13 mouse cellular contexts compared by ENCODE assay signal in genomic region chr10:67066421-67066820, GRCm38 (mm10). TPM values are rescaled to one million over a fixed set of nuclear protein-coding genes. Genes with fewer than 3 reads are reported as not detected.
DNase-seq lines count a peak whose midpoint lies in the region; ATAC-seq and TF ChIP-seq lines count a peak whose summit lies in the region.
"Had no signal": no experiment of that assay in that cellular context is flagged by ENCODE, and none has a peak within 500 bp of the region (broad histone marks: within the 10 kb centered on the region; RNA-seq: fewer than 3 reads in every experiment).

No protein-coding gene starts in this region.

- H3K27me3 ChIP-seq in midbrain, embryonic 13.5 days: no peaks in the 10 kb centered on the region
- H3K27me3 ChIP-seq in midbrain, embryonic 15.5 days (replicated peaks): no peaks in the 10 kb centered on the region
- H3K27me3 ChIP-seq in hindbrain, embryonic 10.5 days (ENCODE audit: insufficient read depth, poor library complexity, severe bottlenecking): no peaks in the 10 kb centered on the region
- no peaks in the 10 kb centered on the region for H3K27me3 ChIP-seq in midbrain, postnatal 0 days (ENCODE audit: insufficient read depth, low read length)
- H3K27me3 ChIP-seq: stomach, embryonic 15.5 days had no signal

- H3K4me2 ChIP-seq in midbrain, embryonic 13.5 days (replicated peaks): no peak overlapping the region
- H3K4me2 ChIP-seq in midbrain, embryonic 15.5 days: no peak overlapping the region
- no peak overlapping the region for H3K4me2 ChIP-seq in midbrain, postnatal 0 days (ENCODE audit: low read depth, low read length, poor library complexity, severe bottlenecking)
- H3K4me2 ChIP-seq: stomach, embryonic 15.5 days had no signal

- ATAC-seq in midbrain, embryonic 13.5 days: no peak
- ATAC-seq in midbrain, embryonic 15.5 days (replicated peaks): no peak
- ATAC-seq in midbrain, postnatal 0 days (ENCODE audit: low FRiP score): no peak
- ATAC-seq in erythroid progenitor cell, adult 5-6 weeks (replicated peaks; ENCODE audit: low FRiP score, poor library complexity, severe bottlenecking): no peak

- 53% methylated on average over 3 of the region's 3 CpGs for WGBS in midbrain, embryonic 13.5 days
- 40% methylated on average over 3 of the region's 3 CpGs for WGBS in midbrain, embryonic 15.5 days
- 66% methylated on average over 3 of the region's 3 CpGs for WGBS in hindbrain, embryonic 10.5 days
- WGBS in midbrain, postnatal 0 days: 46% methylated on average over 3 of the region's 3 CpGs

- peaks cover 24% of the 10 kb centered on the region for H3K4me1 ChIP-seq in midbrain, embryonic 13.5 days (replicated peaks)
- H3K4me1 ChIP-seq in midbrain, embryonic 15.5 days: peaks cover 13% of the 10 kb centered on the region
- peaks cover 22% of the 10 kb centered on the region for H3K4me1 ChIP-seq in hindbrain, embryonic 10.5 days (replicated peaks)
- peaks cover 7% of the 10 kb centered on the region; the same call in 1 of the 2 replicates for H3K4me1 ChIP-seq in midbrain, postnatal 0 days (ENCODE audit: insufficient read depth, low read length)
- H3K4me1 ChIP-seq: stomach, embryonic 15.5 days had no signal

- intact Hi-C loops in gastrocnemius, postnatal 14 days (cut with DNase I; ENCODE audit: low total_unique reads): no loop called here
- intact Hi-C loops in gastrocnemius, adult 2 months (cut with DNase I): no loop called here

- no peaks in the 10 kb centered on the region for H3K36me3 ChIP-seq in midbrain, embryonic 13.5 days
- no peaks in the 10 kb centered on the region for H3K36me3 ChIP-seq in midbrain, embryonic 15.5 days (replicated peaks)
- H3K36me3 ChIP-seq in hindbrain, embryonic 10.5 days: peaks cover 7% of the 10 kb centered on the region; the same call in 1 of the 2 replicates
- no peaks in the 10 kb centered on the region for H3K36me3 ChIP-seq in midbrain, postnatal 0 days (ENCODE audit: insufficient read depth, low read length)
- H3K36me3 ChIP-seq: stomach, embryonic 15.5 days had no signal

- DNase-seq in gastrocnemius, postnatal 14 days: peak; percentile 15
- no peak for DNase-seq in gastrocnemius, adult 2 months
- no peak for DNase-seq in hindbrain, embryonic 10.5 days (ENCODE audit: low spot score)
- DNase-seq in midbrain, postnatal 0 days (ENCODE audit: low spot score): peak; percentile 46
- DNase-seq in thymus, postnatal 0 days (ENCODE audit: low spot score): no peak
- DNase-seq: kidney, postnatal 25 days; lung, adult 18-20 months; right cerebral cortex, postnatal 14 days had no signal

- no peak overlapping the region for H3K9ac ChIP-seq in midbrain, embryonic 13.5 days (replicated peaks)
- no peak overlapping the region for H3K9ac ChIP-seq in midbrain, embryonic 15.5 days
- H3K9ac ChIP-seq in midbrain, postnatal 0 days (replicated peaks; ENCODE audit: low read length, poor library complexity, severe bottlenecking): no peak overlapping the region
- H3K9ac ChIP-seq: stomach, embryonic 15.5 days had no signal

- no peaks in the 10 kb centered on the region; the same call in 1 of the 2 replicates for H3K9me3 ChIP-seq in midbrain, embryonic 13.5 days
- no peaks in the 10 kb centered on the region for H3K9me3 ChIP-seq in midbrain, embryonic 15.5 days
- H3K9me3 ChIP-seq in hindbrain, embryonic 10.5 days: no peaks in the 10 kb centered on the region
- no peaks in the 10 kb centered on the region for H3K9me3 ChIP-seq in midbrain, postnatal 0 days (ENCODE audit: low read length)
- H3K9me3 ChIP-seq: forebrain, embryonic 10.5 days; stomach, embryonic 15.5 days had no signal

- TF ChIP-seq CTCF in gastrocnemius, adult 2 months (IDR thresholded peaks at IDR 0.05): no peak
- TF ChIP-seq CTCF in midbrain, postnatal 0 days (IDR thresholded peaks at IDR 0.05): no peak

- H3K27ac ChIP-seq in gastrocnemius, adult 2 months: no peak overlapping the region
- H3K27ac ChIP-seq in midbrain, embryonic 13.5 days: peak overlapping the region; percentile 73; the same call in 1 of the 2 replicates
- H3K27ac ChIP-seq in midbrain, embryonic 15.5 days: no peak overlapping the region
- peak overlapping the region; percentile 37; the same call in 1 of the 2 replicates for H3K27ac ChIP-seq in hindbrain, embryonic 10.5 days
- no peak overlapping the region for H3K27ac ChIP-seq in midbrain, postnatal 0 days (ENCODE audit: low read depth, low read length)
- H3K27ac ChIP-seq: stomach, embryonic 15.5 days had no signal

- no peak overlapping the region for H3K4me3 ChIP-seq in gastrocnemius, adult 2 months
- H3K4me3 ChIP-seq in midbrain, embryonic 13.5 days (replicated peaks): no peak overlapping the region
- no peak overlapping the region for H3K4me3 ChIP-seq in midbrain, embryonic 15.5 days
- H3K4me3 ChIP-seq in hindbrain, embryonic 10.5 days: no peak overlapping the region
- no peak overlapping the region for H3K4me3 ChIP-seq in midbrain, postnatal 0 days (ENCODE audit: low read depth, low read length)
- H3K4me3 ChIP-seq: forebrain, embryonic 10.5 days; stomach, embryonic 15.5 days had no signal

RNA-seq across cellular contexts. Expression of gene Jmjd1c, which starts 29.5 kb away (rescaled TPM):
- 10 to 100 TPM; 24.9 to 26.1 TPM for total RNA-seq in gastrocnemius, postnatal 14 days (2021)
- total RNA-seq in gastrocnemius, adult 2 months (2021): 10 to 100 TPM; 23.7 to 26.6 TPM
- 48.6 and 56.1 TPM in 2 replicates for polyA plus RNA-seq in midbrain, embryonic 13.5 days (2015; fragmentation: Nextera tagmentation; extraction: Ambion mirVana)
- polyA plus RNA-seq in midbrain, embryonic 15.5 days (2015; fragmentation: Nextera tagmentation; extraction: Ambion mirVana): 52.0 and 53.8 TPM in 2 replicates
- 32.7 and 36.7 TPM in 2 replicates for polyA plus RNA-seq in hindbrain, embryonic 10.5 days (2016; fragmentation: Nextera tagmentation; extraction: Ambion mirVana)
- total RNA-seq in midbrain, postnatal 0 days (2014; rRNA removed): 63.8 and 74.6 TPM in 2 replicates
- 33.8 and 45.1 TPM in 2 replicates for polyA plus RNA-seq in midbrain, postnatal 0 days (2015; fragmentation: Nextera tagmentation; extraction: Ambion mirVana)
- total RNA-seq in erythroid progenitor cell, adult 5-6 weeks (2015; ENCODE audit: low replicate concordance): 33.5 and 37.1 TPM in 2 replicates
- 19.8 and 26.1 TPM in 2 replicates for total RNA-seq in erythroid progenitor cell, adult 5-6 weeks (2017; ENCODE audit: low replicate concordance)
- 53.5 and 61.4 TPM in 2 replicates for polyA plus RNA-seq in thymus, postnatal 0 days (2015; fragmentation: Nextera tagmentation; extraction: Ambion mirVana)

RNA-seq across cellular contexts. Expression of gene Reep3, which starts 30.3 kb away (rescaled TPM):
- 10 to 100 TPM; 16.9 to 18.6 TPM for total RNA-seq in gastrocnemius, postnatal 14 days (2021)
- 10 to 100 TPM in 1 of 2 experiments, 1 to 10 TPM in 1; 9.7 to 10.8 TPM for total RNA-seq in gastrocnemius, adult 2 months (2021)
- polyA plus RNA-seq in midbrain, embryonic 13.5 days (2015; fragmentation: Nextera tagmentation; extraction: Ambion mirVana): 38.6 and 41.0 TPM in 2 replicates
- polyA plus RNA-seq in midbrain, embryonic 15.5 days (2015; fragmentation: Nextera tagmentation; extraction: Ambion mirVana): 28.3 and 29.2 TPM in 2 replicates
- 34.7 and 35.1 TPM in 2 replicates for polyA plus RNA-seq in hindbrain, embryonic 10.5 days (2016; fragmentation: Nextera tagmentation; extraction: Ambion mirVana)
- total RNA-seq in midbrain, postnatal 0 days (2014; rRNA removed): 28.1 and 30.0 TPM in 2 replicates
- 26.6 and 26.7 TPM in 2 replicates for polyA plus RNA-seq in midbrain, postnatal 0 days (2015; fragmentation: Nextera tagmentation; extraction: Ambion mirVana)
- 9.7 and 23.9 TPM in 2 replicates for total RNA-seq in erythroid progenitor cell, adult 5-6 weeks (2015; ENCODE audit: low replicate concordance)
- total RNA-seq in erythroid progenitor cell, adult 5-6 weeks (2017; ENCODE audit: low replicate concordance): 5.0 and 7.9 TPM in 2 replicates
- polyA plus RNA-seq in thymus, postnatal 0 days (2015; fragmentation: Nextera tagmentation; extraction: Ambion mirVana): 18.1 and 18.2 TPM in 2 replicates

Comparison
In these comparisons a context has a peak if more than half of its experiments do, and no peak if none do; other contexts are left out.
1. DNase-seq: peak in gastrocnemius, postnatal 14 days (single experiment) and midbrain, postnatal 0 days (single experiment); none in gastrocnemius, adult 2 months (single experiment), hindbrain, embryonic 10.5 days (single experiment) and thymus, postnatal 0 days (single experiment).
2. H3K27ac ChIP-seq: peak in midbrain, embryonic 13.5 days (single experiment) and hindbrain, embryonic 10.5 days (single experiment); none in gastrocnemius, adult 2 months (single experiment), midbrain, embryonic 15.5 days (single experiment) and midbrain, postnatal 0 days (single experiment).